Mouse (Mus musculus) yolk sac, embryonic 10.5 days (tissue): Measurements from ENCODE around the gene Pip5kl1.
A peak's percentile ranks its signal among the peaks of the same experiment; 100 is the strongest.

Experiments used
- DNase-seq: peaks from one replicate; pipeline ENCODE4 v3.0.0-alpha.2; 2017; ENCODE audit warnings: low spot score

Pip5kl1 gene

GRCm38 (mm10) chr2:32617109-32617508 is 42.5 kb downstream of the Pip5kl1 start:
- no peak for DNase-seq

GRCm38 (mm10) chr2:32617601-32618000 is 43.0 kb downstream of the Pip5kl1 start:
- DNase-seq = no peak

GRCm38 (mm10) chr2:32618051-32618450 is 43.5 kb downstream of the Pip5kl1 start:
- no peak for DNase-seq

- DNase-seq = peak; percentile 73
Observed at GRCm38 (mm10) chr2:32620682-32621516, 46.3 kb downstream of the Pip5kl1 start.

GRCm38 (mm10) chr2:32621517-32621859 is 46.9 kb downstream of the Pip5kl1 start, which contains the start of gene Ak1:
Ak1 (plus strand) TSS chr2:32621758.
- DNase-seq = no peak

GRCm38 (mm10) chr2:32624111-32624748 is 49.6 kb downstream of the Pip5kl1 start:
- DNase-seq = no peak

GRCm38 (mm10) chr2:32625212-32625872 is 50.7 kb downstream of the Pip5kl1 start:
- DNase-seq = peak; percentile 59

- no peak for DNase-seq
Observed at GRCm38 (mm10) chr2:32625873-32626694, 51.5 kb downstream of the Pip5kl1 start.

- DNase-seq = no peak
Observed at GRCm38 (mm10) chr2:32627266-32628043, 52.9 kb downstream of the Pip5kl1 start.

- no peak for DNase-seq
Observed at GRCm38 (mm10) chr2:32628044-32628550, 53.5 kb downstream of the Pip5kl1 start.

GRCm38 (mm10) chr2:32628729-32629128 is 54.1 kb downstream of the Pip5kl1 start:
- DNase-seq = no peak

- no peak for DNase-seq
Observed at GRCm38 (mm10) chr2:32629276-32629976, 54.8 kb downstream of the Pip5kl1 start.

- DNase-seq = no peak
Observed at GRCm38 (mm10) chr2:32630036-32630435, 55.4 kb downstream of the Pip5kl1 start.

GRCm38 (mm10) chr2:32631046-32631445 is 56.4 kb downstream of the Pip5kl1 start:
- no peak for DNase-seq

GRCm38 (mm10) chr2:32631737-32632394 is 57.3 kb downstream of the Pip5kl1 start:
- peak; percentile 81 for DNase-seq
